Mouse (Mus musculus) mature B cell (primary cell): Measurements from ENCODE around the gene Pi4k2a.

ENCODE experiments used
- in situ Hi-C: fragments of 300-500 bp; cut with MboI; formaldehyde crosslinking; loops from 2 replicates; pipeline ENCODE4 v1.14.3; 2019

Gene Pi4k2a

DNA sequence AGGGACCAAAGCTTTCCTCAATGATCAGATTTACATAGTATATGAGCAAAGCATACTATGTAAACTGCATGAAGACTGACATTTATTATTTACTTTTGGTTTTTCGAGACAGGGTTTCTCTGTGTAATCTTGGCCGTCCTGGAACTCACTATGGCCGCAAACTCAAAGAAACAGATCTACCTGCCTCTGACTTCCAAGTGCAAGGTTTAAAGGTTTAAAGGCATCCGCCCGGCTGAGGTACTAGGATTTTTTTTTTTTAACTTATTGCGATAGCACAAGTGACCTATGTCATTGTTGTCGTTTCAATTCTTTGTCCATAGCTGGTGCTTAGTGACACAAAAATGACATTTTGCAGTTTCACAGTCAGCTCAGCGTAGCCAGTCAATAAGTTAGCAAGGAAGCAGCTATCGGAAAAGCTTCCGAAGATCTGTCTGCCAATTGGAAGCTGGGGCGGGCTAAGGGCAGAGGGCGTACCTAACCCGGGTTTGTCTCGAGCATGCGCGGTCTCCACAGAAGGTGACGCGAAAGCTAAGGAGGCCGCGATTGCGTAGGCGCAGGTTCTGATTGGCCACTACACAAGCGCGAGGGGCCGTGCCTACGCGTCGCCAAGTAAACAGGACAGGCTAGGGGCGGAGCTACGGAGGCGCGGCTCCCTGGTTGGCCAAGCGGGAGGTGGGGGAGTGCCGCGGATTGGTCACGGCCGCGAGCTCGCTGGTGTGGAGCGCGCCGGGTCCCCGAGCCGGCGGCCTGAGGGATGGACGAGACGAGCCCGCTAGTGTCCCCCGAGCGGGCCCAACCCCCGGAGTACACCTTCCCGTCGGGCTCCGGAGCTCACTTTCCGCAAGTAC, at the start of gene Pi4k2a:
Pi4k2a (plus strand) TSS at position 723 of the 848 bp plus-strand sequence.
- in situ Hi-C loops: no loop called here

DNA sequence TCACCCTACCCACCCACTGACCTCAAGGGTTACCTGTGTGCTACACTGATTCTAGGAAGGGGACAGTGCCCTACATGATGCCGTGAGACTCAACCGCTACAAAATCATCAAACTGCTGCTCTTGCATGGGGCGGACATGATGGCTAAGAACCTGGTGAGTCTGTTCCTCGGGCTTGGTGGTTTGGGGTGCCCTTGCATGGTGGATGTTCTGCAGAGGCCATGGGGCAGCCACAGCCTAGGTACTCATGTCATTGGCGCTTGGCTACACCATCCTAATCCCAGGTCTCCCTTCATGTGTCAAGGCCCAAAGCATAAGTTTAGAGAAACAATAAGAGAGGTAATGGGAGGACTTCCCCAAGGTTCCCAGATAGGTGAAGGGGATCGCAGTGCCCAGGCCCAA, 46.3 kb upstream of the Pi4k2a start:
- in situ Hi-C loops: no loop called here

DNA sequence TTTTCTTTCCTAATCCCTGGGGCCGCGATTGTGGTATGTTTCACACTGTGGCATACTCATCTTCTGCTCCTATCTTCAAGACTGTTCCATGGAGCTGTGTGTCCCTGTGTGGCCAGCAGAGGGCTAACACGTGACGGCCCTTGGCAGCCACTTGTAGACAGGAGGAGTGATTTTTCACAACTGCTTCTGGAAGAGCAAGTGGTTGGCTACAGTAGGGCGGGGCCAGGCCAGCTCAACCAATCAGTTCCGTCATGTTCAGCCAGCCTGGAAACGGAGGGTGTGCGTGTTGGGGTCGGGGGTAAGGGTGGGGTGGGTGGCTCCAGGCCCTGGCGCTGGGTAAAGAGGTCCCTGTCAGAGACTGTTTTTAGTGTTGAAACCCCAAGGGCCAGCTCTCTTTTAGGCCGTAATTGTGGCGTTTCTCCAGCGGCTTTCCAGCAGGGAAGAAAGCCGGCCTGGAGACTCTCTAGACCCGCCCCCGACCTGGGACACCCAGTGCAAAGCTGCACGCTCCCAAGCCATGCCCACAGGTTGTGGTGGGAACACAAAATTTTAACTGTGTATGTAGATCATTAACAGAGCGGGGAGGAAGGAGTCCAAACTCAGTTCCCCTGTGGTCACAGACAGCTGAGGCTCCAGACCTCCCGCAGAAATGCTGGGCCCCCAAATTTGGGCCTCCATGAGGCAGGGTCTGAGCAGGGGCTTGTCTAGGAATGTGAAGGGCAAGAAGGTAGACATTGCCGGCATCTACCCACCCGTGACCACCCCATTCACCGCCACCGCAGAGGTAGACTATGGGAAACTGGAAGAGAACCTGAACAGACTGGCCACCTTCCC, 44.8 kb upstream of the Pi4k2a start, which contains the start of gene Hoga1:
Hoga1 (plus strand) TSS at position 342 of the 834 bp plus-strand sequence.
- in situ Hi-C loops: no loop called here

DNA sequence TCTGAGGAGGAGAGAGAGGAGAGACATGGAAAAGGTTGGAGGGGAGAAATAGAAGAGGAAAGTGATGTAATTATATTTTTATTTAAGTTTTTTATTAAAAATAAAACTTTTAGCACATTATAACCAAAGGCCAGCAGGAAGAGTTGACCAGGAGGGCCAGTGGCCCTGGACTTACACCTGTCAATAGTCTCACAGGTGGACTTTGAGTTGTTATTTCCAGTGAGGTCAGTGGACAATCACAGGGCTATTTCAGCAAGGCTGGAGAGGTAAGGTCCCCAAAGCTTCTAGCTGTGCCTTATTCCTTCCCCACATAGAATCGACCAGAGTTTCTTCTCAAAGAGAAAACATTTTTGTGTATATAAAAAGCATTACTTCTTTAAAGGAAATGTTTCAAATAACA, 40.0 kb upstream of the Pi4k2a start:
- in situ Hi-C loops: no loop called here

DNA sequence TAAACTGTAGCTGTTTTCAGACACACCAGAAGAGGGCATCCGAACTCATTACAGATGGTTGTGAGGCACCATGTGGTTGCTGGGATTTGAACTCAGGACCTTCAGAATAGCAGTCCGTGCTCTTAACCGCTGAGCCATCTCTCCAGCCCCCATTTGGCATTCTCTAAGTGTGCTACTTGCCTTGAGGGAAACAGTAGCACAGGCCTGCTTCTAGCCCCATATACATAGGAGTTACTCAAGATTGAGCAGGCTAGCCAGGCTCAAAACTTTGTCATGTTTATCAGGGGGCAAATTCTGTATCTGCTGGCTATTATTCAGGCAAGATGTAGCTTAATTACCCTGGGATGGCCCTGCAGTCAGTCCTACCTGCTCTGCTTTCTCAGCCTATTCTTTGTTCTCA, 38.9 kb upstream of the Pi4k2a start:
- in situ Hi-C loops: no loop called here

DNA sequence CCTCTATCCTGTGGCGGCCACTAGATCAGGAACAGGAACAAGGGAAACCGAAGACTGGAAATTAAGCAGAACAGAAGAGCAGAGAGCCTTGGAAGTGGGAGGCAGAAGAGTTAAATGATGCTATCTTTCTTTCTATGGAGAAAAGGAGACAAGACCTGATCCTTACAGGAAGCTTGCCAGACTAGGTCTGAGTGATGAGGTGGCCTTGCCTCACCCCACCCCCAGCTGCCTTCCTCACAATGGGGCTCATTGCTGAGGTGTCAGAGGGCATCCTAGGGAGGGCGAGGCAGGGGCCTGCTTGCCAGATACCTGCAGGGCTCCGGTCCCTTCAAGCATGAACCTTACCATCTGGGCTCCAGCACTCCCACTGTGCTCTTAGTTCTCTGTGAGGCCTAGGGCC, 38.3 kb upstream of the Pi4k2a start, which contains the start of gene 4933411K16Rik:
4933411K16Rik (plus strand) TSS at position 301 of the 400 bp plus-strand sequence.
- in situ Hi-C loops: no loop called here

DNA sequence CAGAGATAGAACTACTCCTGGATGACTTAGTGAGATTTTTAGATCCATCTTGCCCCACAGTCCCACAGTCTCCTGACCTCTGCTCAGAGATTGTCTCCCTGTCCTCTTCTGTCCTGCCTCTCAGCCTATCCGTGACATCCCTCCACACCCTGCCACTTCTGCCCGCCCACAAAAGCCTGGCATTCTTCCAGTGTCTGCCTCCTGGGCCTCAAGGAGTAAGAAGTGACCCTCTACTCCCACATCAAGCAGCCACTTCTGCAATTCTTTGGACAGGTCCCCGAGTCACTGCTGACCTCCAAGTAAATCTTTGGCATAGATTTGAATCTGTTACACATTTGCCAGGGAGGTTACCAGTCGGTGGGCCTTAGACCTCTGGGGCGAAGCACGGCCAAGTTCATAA, 36.0 kb upstream of the Pi4k2a start:
- in situ Hi-C loops: no loop called here

DNA sequence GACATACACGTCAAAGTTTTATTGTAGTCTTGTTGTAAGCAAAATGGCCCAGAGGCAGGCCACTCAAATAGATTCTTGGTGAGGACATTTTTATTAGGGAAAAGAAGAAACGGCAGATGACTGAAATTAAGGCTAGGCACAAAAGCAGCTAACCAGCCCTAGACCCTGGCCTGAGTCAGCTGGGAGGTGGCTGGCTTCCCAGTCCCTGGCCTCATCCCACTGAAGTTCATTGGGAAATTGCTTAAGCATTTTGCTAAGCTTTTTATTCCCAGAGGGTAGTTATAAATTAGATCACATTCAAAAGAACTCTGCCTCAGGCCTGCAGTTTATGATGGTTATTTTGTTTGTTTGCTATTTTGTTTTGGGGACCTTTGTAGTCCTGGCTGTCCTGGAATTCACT, 34.4 kb upstream of the Pi4k2a start:
- in situ Hi-C loops: no loop called here

DNA sequence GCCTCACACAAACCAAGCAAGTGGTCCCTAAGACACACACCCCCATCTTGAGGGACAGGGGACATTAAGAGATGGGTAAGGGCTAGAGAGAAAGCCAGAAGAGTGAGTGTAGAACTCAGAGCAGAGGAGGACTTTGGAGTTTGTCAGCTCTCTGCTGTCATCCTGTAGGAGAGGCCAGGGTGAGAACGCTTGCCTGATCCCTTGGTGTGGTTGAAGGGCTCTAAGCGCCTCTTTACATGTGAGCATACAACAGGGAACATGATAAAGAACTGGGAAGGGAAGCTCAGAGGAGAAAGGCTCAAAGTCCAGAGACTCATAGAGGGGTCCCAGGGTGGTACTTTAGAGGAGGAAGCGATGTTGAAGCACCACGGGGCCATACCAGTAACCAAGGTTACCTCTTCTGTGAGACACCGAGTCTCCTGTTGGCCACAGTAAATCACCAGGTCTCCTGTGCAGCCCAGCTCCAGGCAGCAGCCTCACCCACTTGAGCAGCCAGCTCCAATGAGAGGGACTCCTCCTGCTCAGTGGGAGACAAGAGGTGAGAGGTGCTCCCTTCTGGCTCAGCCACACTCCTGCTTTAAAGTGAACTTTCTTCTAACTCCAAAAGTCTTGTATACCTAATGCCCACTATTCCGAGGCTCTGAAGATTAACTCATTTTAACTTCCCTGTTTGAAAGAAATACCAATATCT, 33.4 kb upstream of the Pi4k2a start:
- in situ Hi-C loops: no loop called here

DNA sequence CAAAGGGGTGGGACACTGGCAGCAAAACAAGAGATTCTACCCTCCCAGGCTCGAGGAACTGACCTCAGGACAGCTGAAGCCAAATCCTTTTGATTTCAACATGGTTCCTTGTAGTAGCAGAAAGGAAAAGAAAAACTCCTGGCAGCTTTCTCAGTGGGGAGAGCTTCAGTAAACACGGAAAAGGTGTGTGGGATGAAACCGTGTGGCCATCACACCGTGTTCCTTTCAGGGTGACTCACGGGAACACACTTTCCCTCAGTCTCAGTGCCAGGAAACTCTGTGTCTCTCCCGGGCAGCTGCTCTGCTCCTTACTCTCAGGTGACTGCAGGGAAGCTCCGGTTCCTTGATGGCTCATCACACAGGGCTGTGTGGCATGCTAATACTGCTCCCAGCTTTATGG, 31.8 kb upstream of the Pi4k2a start:
- in situ Hi-C loops: no loop called here

DNA sequence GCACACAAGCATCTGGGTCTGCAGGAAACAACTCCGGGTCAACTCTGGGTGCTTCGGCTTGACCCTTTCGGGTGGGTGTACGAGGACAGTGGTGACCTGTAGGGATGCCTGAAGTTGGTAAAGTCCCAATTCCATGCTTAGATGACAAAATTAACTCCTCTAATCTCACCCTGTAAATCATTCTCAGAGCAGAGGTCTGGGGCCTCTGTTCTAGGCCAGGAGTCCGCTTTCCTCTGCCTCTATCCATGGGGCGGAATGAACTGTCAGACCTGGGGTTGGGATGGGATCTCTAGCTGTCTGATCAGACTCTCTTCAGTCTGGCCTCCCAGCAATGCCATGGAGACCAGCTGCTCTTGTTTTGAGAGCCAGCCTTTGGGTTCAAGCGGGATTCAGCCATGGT, 28.8 kb upstream of the Pi4k2a start:
- in situ Hi-C loops: no loop called here

DNA sequence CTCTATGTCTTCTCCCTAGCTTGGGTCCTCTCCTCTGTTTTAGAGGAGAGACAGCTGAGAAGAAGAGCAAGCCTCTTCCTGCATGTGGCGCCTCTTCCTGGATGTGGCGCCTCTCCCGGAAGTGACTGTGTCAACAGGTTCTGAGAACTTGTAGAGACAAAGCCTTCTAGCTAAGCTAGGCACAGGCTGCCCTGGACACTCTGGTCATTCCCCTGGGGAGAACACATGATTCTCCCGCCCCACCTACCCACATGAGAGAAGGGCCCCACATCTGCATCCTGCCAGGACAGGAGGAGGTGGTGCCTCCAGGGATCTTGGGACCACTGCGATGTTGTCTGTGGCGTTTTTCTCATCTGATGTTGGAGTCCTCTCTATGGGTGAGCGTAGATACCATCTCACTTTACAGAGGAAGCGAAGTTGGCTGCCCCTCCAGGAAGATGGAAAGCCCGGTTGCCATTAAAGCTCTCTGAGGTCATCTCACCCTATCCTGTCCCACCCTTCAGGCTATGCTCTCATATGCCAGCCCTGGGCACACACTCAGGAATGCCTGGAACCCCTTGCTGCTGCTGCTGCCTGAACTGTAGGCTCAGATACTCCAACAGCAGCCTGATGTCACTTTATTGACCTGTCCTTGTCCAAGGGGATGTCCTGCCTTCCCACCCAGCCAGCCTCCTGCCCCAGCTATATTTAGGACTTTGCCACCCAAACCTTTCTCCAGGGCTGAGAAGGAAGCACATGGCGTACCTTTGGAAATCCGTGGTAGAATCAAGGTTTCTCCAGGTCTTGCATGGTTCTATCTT, 21.6 kb upstream of the Pi4k2a start:
- in situ Hi-C loops: no loop called here

DNA sequence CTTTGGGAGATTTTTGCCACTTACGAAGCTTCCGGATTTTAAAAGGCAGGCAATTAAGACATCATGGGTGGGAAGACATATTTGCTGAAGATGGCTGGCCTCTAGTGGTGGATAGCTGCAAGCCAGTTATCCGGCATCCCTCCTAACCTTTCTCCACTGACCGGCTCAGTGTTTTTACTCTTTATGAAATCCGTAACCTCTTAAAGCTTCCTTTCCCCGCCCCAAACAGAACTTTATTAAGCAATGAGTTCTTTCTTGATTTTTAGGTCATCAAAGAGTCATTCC, 21.1 kb upstream of the Pi4k2a start:
- in situ Hi-C loops: no loop called here

DNA sequence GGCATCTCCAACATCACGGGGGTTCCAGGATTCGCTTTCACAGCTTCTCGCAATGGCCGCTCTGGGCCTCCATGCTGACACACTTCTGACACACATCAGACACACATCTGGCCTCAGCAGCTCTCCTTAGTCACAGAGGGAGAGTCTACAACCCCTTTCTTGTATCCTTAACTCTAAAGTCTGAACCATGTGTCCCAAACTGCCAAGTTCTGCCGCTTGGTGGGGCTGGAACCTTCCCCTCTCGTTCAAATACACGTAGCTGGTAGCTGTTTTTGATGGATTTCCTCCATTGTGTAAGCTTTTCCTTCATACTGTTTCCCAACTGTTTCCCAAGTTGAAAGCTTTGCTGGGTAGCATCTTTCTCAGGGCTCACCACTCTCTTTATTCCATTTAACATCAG, 19.0 kb upstream of the Pi4k2a start:
- in situ Hi-C loops: no loop called here

DNA sequence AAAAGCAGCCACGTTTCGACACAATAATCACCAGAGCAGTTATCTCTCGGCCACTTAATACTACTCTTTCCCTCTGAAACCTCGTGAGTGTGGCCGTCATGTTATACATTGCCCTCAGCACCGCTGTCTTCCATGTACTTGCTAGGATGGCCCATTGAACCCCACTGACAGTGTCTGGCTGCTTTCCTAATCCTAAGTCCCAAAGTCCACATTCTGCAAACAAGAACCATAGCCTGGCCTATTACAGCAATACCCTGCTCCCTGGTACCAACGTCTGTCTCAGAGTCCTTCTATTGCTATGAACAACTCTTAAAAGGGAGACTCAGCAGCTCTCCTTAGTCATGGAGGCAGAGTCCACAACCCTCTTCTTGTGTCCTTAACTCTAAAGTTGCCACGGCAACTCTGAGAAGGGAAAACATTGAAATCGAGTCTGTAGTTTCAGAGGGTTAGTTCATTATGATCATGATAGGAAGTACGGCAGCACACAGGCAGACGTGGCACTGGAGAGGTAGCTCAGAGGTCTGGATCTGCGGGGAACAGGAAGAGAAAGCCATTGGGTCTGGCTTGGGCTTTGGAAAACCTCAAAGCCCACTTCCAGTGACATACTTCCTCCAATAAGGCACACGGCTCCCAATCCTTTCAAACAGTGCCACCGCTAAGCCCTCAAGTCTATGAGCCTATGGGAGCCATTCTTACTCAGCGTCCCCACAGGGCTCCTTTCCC, 18.2 kb upstream of the Pi4k2a start:
- in situ Hi-C loops: no loop called here

DNA sequence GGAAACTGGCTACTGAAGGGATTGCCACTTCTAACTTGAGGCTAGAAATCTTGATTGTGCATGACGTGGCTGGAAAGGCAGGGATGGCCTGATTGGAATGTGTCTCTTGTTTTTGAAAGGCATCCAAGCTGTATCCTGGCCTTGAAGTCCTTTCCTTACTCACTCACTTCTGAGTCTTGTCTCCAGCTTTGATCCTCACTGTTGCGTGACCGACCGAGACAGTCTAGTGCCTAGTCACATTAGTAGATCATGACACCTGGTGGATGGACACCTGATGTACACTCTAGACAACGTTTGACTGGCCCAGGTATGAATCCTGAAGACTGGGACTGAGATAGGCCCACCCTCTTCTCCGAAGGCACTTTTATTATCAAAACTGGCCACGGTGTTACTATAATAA, 17.5 kb upstream of the Pi4k2a start:
- in situ Hi-C loops: no loop called here

DNA sequence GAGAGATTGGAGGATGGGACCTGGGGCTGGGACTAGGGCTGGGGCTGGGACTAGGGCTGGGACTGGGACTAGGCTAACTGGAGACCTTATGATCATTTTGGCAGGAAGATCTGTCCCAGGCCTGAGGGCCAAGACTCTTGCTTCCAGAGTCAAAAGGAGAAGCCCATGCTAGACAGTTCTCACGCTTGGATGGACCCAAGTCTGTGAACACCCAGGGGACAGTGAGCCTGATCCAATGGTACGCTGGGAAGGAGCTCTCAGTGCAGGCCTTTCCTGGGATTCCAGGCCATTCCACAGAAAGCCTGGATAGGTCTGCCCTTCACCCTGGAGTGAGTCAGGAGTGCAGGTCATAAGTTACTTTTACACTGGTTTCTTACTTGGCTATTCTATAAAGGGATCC, 15.2 kb upstream of the Pi4k2a start:
- in situ Hi-C loops: no loop called here

DNA sequence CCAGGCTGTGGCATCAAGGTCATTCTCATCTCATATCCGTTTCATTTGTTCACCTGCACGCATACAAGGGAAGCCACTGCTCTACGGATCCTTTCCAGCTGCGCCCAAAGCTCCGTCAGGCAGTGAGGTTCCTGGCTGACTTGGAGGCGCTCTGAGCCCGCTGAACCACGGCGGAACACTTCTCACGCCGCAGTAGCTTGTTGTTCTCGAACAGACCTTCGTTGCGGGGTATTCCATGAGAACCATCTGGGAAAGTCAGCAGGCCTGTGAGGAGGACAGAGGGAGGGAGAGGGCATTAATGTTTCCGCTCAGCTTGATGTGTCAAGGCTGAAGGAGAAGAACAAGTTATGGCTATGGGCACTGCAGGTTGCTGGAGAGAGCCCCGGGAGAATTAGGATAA, 14.3 kb upstream of the Pi4k2a start:
- in situ Hi-C loops: no loop called here

DNA sequence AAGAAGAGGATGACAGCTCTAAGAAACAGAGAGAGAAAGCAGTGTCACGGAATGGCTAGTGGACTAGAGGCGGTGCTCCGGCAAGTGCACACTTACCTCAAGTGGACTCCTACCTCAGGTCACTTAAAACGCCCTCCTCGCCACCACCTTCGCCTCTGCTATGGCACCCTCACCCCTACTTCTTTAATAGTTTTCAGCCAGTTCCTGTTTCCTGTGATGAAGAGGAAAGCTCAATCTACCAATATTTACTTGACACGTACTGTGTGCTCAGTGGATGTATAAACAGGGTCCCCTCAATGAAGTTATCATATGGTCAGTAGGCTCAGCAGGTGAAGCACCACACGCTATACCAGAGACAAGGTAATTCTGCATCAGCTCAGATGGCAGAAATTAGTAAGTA, 11.7 kb upstream of the Pi4k2a start:
- in situ Hi-C loops: no loop called here

DNA sequence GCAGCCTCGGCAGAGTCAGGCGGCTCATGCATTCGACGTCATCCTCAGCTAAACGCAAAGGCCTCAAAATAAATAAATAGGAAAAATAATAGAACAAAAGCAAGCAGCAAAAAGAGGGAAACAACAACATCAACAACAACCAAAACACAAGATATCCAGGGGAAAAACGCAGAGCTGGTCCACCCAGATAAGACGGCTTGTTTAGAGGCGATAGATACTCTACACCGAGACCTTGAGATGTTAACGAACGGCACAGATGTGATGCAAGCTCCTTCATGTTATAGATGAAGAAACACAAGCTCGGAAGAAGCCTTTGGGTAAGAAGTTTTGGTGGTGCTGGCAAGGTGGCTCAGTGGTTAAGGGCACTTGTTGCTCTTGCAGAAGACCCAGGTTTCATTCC, 11.3 kb upstream of the Pi4k2a start:
- in situ Hi-C loops: no loop called here

DNA sequence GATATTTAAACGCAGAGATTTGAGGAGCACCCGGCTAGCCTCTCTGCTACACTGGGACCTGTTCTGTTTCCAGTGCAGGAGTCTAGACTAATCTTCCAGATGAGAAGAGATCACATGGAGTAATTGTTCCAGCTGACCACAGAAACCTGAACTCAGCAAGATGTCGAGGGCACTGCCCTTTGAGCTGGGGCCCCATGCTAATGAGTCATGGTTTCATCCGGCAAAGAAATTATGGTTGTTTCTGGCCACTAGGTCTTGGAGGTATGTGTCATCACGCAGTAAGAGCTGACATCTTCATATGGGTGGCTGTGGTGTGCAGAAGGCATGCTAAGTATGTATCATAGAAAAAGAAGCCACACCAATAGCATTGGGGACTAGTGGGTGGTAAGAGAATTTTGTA, 10.3 kb upstream of the Pi4k2a start:
- in situ Hi-C loops: no loop called here
